In the genomic region with DNA sequence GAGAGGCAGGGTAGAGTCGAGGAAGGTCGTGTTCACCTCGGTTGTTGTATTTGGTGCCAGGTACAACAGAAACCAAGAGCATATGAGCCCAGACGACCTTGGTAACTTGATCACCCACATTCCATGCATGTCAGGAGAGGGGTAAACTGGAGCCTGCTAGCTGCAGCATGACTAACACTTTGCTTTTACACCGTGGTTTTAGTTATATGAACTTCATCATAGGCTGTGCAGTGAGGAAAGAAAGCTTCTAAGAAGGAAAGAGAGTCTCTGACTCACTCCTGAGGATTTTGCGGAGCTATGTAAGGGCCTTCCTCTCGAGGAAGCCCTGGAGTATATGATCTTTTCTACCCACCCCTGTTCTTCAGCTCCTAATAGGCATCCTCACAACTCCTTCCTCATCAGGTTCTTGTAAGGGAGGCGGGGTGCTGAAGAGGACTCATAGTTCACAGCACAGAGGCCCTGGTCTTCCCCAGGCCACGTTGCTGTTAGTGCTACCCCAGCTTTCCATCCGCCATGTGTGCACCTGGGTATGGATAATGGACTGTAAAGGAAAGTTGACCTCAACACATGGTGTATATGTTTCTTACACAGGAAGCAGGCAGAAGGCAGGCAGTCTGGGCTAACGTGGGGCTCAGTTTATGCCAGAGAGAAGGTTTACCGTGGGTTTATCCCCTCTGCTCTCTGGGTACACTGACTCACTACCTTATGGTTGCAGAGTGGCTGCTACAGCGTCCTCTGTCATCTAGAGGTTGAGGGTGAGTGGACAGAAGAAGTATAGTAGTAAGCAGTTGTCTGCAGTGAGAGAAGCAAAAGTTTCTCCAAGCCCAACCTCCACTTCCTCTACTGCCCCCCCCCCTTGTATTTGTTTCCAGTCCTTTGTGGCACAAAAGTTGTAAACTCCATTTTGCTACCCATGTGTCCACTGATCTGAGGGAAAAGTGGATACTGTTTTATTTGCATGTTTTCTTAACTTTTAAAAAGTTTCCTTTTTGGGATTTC, we compare ENCODE assay signal across 8 mouse cellular contexts.
A peak's percentile ranks its signal among the peaks of the same experiment; 100 is the strongest.
DNase-seq lines count a peak whose midpoint lies in the region; ATAC-seq and TF ChIP-seq lines count a peak whose summit lies in the region.
"Had no signal": no experiment of that assay in that cellular context is flagged by ENCODE, and none has a peak within 500 bp of the region (broad histone marks: within the 10 kb centered on the region; RNA-seq: fewer than 3 reads in every experiment).

No protein-coding gene starts in this region.

- H3K27ac ChIP-seq in CH12.LX (ENCODE audit: insufficient read depth, low read depth): no peak overlapping the region
- peak overlapping the region; percentile 79 for H3K27ac ChIP-seq in heart, embryonic 10.5 days
- H3K27ac ChIP-seq: liver, embryonic 15.5 days had no signal

- in situ Hi-C loops in CH12.LX (cut with MboI; ENCODE audit: low pct_ligation_motif_present, low pct_unique_long_range_greater_than_20kb, low sequenced_read_pairs): loop anchor here (5.0 kb wide), 1 partner anchor 55 kb away; no protein-coding TSS in a partner anchor

- dilution Hi-C loops in CH12.LX (cut with MboI; ENCODE audit: extremely low pct_ligation_motif_present, extremely low pct_unique_long_range_greater_than_20kb, low sequenced_read_pairs): no loop called here

- no peak overlapping the region for H3K9ac ChIP-seq in CH12.LX (ENCODE audit: insufficient read depth, low read depth)
- H3K9ac ChIP-seq: liver, embryonic 15.5 days had no signal

- H3K4me1 ChIP-seq in CH12.LX (ENCODE audit: control insufficient read depth in 1 of 2, insufficient read depth in 2 of 2): peaks cover 46 to 65% of the 10 kb centered on the region in 2 experiments
- peaks cover 27% of the 10 kb centered on the region for H3K4me1 ChIP-seq in heart, embryonic 10.5 days
- H3K4me1 ChIP-seq: liver, embryonic 15.5 days had no signal

- no peak for TF ChIP-seq RAD21 in CH12.LX (IDR thresholded peaks at IDR 0.05; ENCODE audit: low read depth, low read length)

- 52% methylated on average over 13 of the region's 13 CpGs for whole genome bisulfite sequencing in heart, embryonic 10.5 days

- no peak for ATAC-seq in erythroid progenitor cell, adult 5-6 weeks (replicated peaks; ENCODE audit: low FRiP score, poor library complexity, severe bottlenecking)

- no peak overlapping the region for H3K4me2 ChIP-seq in CH12.LX (ENCODE audit: insufficient read depth, low read depth, poor library complexity, severe bottlenecking)
- H3K4me2 ChIP-seq: liver, embryonic 15.5 days had no signal

- H3K36me3 ChIP-seq in CH12.LX (replicated peaks in 1 of 2; ENCODE audit: control insufficient read depth in 1 of 2, insufficient read depth in 1 of 2, low read length in 1 of 2): no peaks in the 10 kb centered on the region
- no peaks in the 10 kb centered on the region for H3K36me3 ChIP-seq in heart, embryonic 10.5 days
- H3K36me3 ChIP-seq: liver, embryonic 15.5 days had no signal

- no peak for TF ChIP-seq CTCF in CH12.LX (conservative IDR thresholded peaks at IDR 0.05 in 1 of 2, IDR thresholded peaks at IDR 0.05 in 1 of 2; ENCODE audit: low read depth in 2 of 2, low read length in 2 of 2)

- DNase-seq in 416B (ENCODE audit: low read depth): peak; percentile 69
- DNase-seq in CH12.LX (ENCODE audit: extremely low read depth): no peak
- no peak for DNase-seq in heart, embryonic 10.5 days (ENCODE audit: low spot score)
- peak; percentile 41 to 73 for DNase-seq in kidney, postnatal 25 days
- no peak for DNase-seq in liver
- DNase-seq in right cerebral cortex, postnatal 4 days: no peak

- H3K4me3 ChIP-seq in CH12.LX (replicated peaks in 1 of 3; ENCODE audit: low read depth in 2 of 3, low read length in 2 of 3, poor library complexity in 1 of 3): peak overlapping the region in 1 of 3 experiments; percentile 31
- no peak overlapping the region for H3K4me3 ChIP-seq in heart, embryonic 10.5 days
- H3K4me3 ChIP-seq: liver, embryonic 15.5 days had no signal

- TF ChIP-seq POLR2A in CH12.LX (IDR thresholded peaks at IDR 0.05; ENCODE audit: low read depth, low read length): no peak

- H3K79me2 ChIP-seq in CH12.LX (replicated peaks; ENCODE audit: control insufficient read depth, extremely low read depth, insufficient read depth, poor library complexity, severe bottlenecking): no peaks in the 10 kb centered on the region

- H3K9me3 ChIP-seq in CH12.LX (replicated peaks; ENCODE audit: low read length): no peaks in the 10 kb centered on the region
- H3K9me3 ChIP-seq in heart, embryonic 10.5 days: no peaks in the 10 kb centered on the region
- H3K9me3 ChIP-seq: liver, embryonic 15.5 days had no signal

- no peak for TF ChIP-seq EP300 in CH12.LX (IDR thresholded peaks at IDR 0.05; ENCODE audit: low read length)

- H3K27me3 ChIP-seq in CH12.LX (replicated peaks): no peaks in the 10 kb centered on the region
- no peaks in the 10 kb centered on the region for H3K27me3 ChIP-seq in heart, embryonic 10.5 days (ENCODE audit: insufficient read depth, poor library complexity, severe bottlenecking)
- H3K27me3 ChIP-seq: liver, embryonic 15.5 days had no signal

TF ChIP-seq in CH12.LX, 34 proteins besides CTCF, POLR2A, EP300 and RAD21:
- TF ChIP-seq CHD2 (IDR thresholded peaks at IDR 0.05; ENCODE audit: low read length) (0 out of 2 replicates have a peak, but pooled peaks have one; percentile 30), BHLHE40 (IDR thresholded peaks at IDR 0.05; ENCODE audit: low read depth, low read length) (no peak), CHD1 (IDR thresholded peaks at IDR 0.05; ENCODE audit: low read depth, low read length) (no peak), MAFK (IDR thresholded peaks at IDR 0.05; ENCODE audit: insufficient replicate concordance, low read length) (no peak)
TF ChIP-seq in CH12.LX: peak in this region for 1.

Comparison
In these comparisons a context has a peak if more than half of its experiments do, and no peak if none do; other contexts are left out.
1. DNase-seq: peak in 416B (single experiment) and kidney, postnatal 25 days (2 of 2); none in CH12.LX (single experiment), heart, embryonic 10.5 days (single experiment), liver (single experiment) and right cerebral cortex, postnatal 4 days (single experiment).